Mouse (Mus musculus): ENCODE measurements around the gene Ttc17.

DNA sequence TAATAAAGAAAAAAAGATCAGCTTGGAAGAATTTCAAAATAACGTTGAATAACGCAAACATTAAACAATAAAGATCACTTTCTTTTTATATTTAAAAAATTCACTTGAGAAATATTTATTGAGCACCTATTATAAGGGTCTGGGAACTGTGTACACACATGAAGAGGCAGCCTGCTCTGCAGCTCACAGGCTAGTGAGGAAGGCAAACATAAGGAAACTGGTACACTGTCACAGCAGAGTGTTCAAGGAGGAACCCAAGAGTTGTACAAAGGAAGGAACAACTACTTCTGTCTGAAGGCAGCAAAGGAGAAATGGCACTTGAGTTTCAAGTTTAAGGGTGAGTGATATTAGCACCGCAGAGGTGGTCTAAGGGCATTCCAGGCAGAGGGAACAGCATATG lies 78.7 kb downstream of the Ttc17 start:
- TF ChIP-seq POLR2A (IDR thresholded peaks at IDR 0.05; ENCODE audit: extremely low read depth, insufficient read depth, low read length) = no peak
- TF ChIP-seq CTCF (IDR thresholded peaks at IDR 0.05; ENCODE audit: extremely low read depth, insufficient read depth, low read length) = no peak
